Mouse (Mus musculus) layer of hippocampus, postnatal 25 days (tissue): Measurements from ENCODE around the gene Kdm5b. TPM values are rescaled to one million over a fixed set of nuclear protein-coding genes. Genes with fewer than 3 reads are reported as not detected.
"Not testable (repeated sequence)": the region's sequence is repeated elsewhere in the genome, so short reads cannot be mapped to it uniquely, and the experiment has no call there.

ENCODE experiments used
- DNase-seq, 2 experiments: peaks; one replicate each; pipeline ENCODE4 v3.0.0; 2022; ENCODE audit warnings: mixed read lengths in 2 of 2, low spot score in 1 of 2; ENCODE audit errors: extremely low spot score in 1 of 2
- total RNA-seq, 2 experiments: library from RNA; stranded (reverse); gene quantifications; 2 replicates each; pipeline ENCODE4 v1.2.3; 2021

Gene Kdm5b
- total RNA-seq = 10 to 100 TPM; 71.1 to 75.3 TPM

DNA sequence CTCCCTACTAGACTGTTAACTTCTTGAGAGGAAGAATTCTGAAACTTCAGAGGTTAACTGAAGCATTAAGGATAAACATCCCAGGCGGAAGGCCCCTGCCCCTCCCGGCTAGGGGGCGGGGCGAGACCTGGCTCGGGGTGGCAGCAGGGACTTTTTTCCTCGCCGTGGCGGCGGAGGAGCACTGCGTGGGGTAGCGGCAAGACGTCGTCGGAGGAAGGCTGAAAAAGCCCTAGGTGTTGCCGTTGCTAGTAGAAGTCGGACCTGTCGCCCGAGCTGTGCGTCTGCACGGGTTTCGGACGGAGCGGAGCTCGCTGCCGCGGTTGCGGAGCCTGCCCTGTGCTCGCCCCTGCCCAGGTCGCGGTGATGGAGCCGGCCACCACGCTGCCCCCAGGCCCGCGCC, at the start of gene Kdm5b:
TSS of gene Kdm5b (plus strand) at position 196 of the 400 bp plus-strand sequence.
- peak; percentile 89 for DNase-seq

DNA sequence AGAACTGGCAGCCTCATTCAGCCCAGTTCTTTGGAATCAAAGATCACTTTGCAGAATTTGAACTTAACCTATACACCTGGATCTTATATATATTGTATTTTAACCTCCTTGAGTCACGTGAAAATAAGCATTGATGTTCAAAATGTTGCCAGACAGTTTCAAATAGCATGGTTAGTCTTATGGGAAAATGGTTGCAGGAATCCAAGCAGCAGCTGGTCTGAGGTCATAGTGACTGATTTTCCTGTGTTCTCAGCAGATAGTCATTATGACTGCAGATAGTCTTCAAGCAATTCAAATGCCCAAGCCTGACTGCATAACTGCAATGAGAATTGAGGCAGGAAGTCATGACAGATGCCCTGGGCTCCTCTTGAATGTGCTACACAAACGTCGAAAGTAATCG, 47.8 kb upstream of the Kdm5b start:
- DNase-seq = no peak

DNA sequence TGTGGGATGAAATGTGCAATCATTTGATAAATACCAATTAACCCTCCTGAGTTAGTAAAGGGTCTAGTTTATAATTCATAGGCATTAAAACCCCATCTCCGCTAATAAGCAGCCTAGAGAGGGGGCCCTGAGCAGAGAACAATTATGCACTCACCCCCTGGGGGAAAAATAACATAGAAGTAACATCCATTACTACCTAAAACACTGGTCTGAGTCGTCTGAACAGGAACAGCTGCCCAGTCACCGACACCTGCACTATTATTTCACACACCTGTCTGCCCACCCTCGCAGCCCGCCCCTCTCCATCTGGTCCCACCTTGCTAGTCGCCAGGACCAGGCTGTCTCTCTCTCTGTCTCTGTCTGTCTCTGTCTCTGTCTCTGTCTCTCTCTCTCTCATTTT, 47.4 kb upstream of the Kdm5b start:
- no peak for DNase-seq

DNA sequence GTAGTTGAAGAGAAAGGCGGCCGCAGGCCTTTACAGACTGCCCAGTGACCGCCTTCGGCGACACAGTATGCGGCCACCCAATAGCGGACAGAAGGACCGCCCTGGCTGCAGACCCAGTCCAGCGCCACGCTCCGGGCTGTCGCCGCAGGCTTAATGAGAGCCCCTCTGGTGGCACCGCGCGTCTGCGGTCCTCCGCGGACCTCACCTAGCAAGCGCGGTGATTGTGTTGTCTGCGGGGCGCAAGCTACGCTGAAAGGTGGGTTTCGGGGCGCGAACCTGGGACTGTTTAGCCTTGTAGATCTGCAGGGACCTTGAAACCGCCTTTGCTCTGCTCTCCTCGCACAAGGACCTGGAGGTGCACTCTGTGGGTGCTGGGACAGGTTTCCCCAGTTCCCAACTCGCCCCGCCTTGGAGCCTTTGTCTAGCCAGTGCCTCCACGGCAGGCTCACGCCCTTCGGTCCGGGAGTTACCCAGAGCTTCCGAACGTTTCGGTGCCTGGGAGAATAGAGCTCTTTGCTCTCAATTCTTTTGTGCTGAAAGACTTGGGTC, 46.6 kb upstream of the Kdm5b start:
- no peak for DNase-seq

DNA sequence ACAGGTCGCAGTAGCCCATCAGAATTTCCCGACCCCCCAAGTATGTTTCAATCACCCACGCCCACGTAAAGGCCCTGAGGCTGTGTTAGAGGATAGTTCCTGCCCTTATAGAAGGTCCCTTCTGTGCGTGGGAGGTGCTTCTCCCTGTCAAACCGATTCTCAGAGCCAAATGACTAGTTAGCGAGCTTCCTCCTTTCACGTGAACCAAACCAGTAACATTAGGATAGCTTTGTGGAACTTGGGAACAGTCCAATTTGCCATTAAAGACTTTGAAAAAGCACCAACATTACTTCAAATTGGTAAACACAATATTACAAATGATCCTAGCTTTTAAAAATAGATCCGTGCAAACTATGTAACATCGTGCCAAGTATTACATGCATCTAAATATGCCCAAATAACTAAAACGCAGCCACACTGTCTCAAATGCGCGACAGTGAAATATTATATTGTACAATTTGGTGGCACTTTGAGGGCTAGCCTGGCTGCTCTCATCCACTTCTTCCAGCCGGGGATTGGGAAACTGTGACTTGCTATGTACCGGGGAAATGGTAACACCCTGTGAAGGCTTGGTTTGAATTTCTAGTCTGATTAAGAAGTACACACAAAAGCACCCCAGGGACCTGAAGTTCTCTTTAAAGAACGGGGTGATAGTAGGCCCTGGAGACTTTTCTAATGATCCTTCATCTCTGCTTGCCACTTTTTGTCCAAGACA, 45.9 kb upstream of the Kdm5b start:
- no peak for DNase-seq

DNA sequence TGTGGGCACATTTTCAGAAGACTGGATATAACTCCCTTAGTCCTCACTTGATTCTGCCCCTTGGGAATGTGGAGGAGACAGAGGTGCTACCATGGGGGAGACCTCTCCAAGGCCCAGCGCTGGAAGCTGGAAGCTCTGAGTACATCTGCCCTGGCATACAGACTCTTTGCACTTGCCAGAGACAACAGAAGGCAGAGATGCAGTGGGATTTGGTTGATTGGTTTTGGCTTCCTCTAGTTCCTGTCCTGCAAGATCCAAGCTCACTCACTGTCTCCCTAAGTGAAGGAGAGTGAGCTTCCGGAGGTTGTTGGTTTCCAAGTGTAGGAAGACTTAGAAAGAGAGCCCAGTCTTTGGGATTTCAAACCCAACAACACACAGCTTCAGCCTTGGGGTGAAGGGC, 44.1 kb upstream of the Kdm5b start:
- DNase-seq = no peak

DNA sequence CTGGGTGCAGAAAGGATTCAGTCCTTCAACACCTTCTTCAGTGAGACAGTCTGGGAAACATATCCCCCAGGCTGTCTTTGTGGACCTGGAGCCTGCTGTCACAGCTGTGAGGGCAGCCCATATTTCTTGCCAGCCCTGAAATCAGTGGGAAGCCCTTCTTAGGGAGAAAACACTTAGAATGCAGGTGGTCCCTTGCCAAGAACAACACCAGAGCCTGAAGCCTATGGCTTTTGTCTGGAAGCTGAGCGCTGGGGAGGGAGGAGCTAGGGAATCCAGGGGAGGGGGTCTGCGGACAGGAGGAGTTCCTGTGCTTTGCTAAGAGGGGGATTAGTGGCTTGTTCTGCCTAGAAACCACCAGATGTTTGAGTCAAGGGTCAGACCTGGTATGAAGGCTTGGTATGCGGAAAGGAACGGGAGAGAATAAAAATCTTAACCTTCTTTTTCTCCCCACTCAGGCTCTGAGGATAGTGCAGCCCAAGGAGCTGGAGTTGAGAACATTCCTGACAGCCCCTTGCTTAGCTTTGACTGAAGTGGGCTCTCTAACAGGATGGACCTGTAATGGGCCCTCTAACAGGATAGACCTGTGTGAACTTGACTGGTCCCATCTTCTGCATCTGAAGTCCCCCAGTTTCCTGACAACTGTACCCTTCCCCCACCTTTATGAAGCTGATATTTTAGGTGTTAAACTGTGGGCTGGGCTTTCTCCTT, 43.3 kb upstream of the Kdm5b start:
- DNase-seq = no peak

DNA sequence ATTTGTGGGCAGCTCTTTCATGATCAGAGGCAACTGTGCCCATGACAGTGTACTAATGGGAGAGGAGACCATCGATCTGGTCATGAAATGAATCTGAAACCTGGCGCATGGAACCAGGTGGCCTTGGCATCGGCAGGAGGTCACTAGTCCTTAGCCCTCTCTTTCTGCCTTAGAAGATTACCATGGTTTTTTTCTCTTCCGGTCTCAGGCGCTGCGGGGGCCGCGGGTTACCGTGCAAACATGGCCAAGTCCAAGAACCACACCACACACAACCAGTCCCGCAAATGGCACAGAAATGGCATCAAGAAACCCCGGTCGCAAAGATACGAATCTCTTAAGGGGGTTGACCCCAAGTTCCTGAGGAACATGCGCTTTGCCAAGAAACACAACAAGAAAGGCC, 42.1 kb upstream of the Kdm5b start:
- DNase-seq = not testable (repeated sequence)

DNA sequence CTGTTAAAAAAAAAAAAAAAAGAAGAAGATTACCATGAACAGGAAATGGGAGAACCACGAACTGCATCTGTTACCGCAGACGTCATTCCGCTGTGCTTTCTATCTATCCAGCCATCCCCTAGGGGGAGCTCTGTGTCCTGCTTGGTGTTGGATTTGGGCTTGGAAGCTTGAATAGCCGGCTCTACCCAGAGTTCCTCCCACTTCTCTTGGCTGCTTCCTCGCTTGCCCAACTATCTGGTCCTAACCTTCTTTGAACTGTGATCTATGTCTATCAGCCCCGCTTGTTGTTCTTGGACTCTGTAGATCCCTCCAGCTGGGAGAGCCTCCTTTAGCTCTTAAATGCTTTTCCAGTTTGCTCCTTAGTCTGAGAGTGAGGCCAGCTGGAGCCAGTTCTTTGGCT, 41.3 kb upstream of the Kdm5b start:
- peak; percentile 53 to 83 for DNase-seq

DNA sequence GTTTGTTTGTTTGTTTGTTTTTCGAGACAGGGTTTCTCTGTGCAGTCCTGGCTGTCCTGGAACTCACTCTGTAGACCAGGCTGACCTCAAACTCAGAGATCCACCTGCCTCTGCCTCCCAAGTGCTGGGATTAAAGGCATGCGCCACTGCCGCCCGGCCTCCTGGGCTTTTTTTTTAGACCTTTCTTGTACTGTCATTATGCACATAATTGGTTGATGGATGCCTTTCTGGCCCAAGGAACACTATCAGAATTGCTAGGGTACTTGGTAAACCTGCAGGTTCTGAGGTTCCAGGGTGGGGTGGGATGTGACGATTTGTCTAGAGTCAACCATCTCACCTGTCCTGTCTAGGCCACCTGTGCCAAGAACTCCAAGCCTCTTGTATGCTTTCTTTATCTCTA, 40.8 kb upstream of the Kdm5b start:
- not testable (repeated sequence) for DNase-seq

DNA sequence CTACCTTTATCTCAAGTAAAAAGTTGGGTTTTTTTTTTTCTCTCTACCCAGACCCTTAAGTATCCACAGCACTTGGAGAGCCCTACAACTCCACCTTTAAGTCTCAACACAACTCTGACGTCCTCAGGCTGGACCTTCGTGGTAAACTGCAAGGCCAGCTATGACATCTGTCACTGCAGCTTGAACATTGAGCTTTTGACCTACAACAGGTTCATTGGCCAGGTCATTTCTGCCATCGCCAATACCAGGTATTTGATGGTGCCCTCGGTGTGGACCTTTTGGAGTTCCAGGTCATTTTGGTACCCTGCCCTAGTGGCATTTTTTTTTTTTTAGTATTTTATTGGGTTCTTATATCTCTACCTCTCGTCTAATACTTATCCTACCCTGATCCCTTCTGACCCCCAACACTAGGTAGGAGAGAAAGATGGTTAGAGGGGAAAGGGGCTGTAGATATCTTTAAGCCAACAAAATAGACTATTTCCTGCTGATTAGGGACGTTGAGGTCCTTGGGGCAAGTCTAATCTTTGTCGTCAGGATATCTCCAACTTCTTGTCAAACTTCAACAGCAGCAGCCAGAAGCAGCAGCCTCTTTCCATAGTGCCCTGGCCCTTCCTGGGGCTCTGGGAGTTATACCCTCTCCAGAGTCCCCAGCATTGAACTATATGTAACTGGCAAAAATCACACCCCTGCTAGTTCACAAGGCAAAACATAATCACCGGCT, 39.8 kb upstream of the Kdm5b start:
- no peak for DNase-seq

DNA sequence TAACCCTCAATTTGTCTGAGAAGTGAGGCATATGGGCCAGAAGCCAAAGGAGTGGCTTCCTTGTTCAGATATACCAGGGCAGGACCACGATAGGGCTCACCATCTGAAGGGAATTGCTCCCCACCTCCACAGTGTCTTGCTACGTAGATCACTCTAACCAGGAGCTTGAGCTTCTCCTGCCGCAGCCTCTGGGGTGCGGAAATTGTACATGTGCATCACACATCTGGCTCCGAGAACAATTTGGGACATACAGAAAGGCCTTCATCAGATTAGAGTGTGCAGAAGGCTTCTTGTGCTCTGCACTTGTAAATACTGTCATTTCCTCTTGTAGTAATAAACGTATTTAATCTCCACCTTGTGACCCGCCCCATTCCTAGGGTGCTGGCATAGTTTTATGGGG, 38.8 kb upstream of the Kdm5b start:
- DNase-seq = no peak

DNA sequence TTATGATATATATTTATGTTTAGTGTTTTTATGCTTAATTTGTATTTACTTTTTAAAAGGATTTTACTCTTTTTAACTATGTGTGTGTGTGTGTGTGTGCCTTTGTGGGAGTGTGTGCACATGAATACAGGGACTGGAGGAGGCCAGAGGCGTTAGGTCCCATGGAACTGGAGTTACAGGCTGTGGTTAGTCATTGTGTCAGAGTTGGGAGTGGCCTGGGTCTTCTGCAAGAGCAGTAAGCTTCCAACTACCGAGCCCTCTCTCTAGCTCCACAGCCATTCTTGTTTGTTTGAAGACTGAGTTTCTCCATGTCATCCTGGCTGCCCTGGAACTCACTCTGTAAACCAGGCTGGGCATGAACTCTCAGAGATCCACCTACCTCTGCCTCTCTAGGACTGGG, 37.6 kb upstream of the Kdm5b start:
- no peak for DNase-seq

DNA sequence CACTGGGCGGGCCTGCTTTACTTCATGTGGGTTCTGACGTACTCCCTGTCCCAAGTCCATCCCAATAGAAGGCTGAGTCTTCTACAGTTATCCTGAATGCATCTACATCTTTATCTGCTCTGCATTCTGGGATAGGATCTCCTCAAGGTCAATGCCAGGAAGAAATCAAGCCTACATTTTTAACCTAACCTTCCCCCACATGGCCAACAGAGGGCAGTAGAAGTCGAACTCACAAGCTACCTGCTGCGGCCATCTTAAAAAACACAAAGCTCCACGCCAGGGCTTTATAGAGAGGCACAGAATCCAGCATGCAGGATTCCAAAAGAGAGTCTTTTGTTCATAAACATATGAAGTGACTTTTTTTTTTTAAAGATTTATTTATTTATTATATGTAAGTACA, 35.5 kb upstream of the Kdm5b start:
- DNase-seq = no peak

DNA sequence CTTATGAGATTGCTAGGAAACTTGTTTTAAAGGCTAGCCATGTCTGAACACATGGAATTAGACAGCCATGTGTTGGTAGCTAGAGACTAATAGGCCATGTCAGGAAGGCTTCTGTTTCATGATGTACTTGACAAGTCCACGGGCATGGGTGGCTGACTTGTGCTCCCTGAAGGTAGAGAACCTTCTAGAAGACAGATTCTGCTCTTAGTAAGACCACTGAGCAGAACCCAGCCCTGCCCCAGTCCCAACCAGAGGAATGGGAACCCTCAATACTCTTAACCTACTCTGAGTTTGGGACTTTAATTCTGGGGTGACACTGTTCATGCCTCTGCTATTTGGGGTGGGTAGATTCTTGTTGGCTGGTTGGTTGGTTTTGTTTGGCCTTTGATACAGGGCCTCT, 35.0 kb upstream of the Kdm5b start:
- no peak for DNase-seq

DNA sequence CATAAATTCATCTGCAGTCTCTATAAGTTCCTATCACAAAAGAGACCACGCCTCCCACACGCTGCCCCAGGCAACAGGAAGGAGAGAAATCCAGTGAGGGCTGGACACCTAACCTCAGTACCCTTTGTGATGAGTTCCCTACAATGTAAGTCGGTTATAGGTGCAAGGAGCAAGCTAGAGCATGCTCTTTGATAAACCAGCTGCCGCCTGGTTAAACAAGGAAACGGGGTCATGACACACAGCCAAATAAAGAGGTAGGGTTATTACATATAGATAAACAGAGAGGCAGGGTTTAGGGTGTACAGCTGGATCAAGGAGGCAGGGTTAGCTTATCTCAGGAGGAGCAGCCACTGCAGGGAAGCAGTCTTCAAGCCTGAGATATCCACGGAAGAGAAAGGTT, 33.2 kb upstream of the Kdm5b start:
- no peak for DNase-seq

DNA sequence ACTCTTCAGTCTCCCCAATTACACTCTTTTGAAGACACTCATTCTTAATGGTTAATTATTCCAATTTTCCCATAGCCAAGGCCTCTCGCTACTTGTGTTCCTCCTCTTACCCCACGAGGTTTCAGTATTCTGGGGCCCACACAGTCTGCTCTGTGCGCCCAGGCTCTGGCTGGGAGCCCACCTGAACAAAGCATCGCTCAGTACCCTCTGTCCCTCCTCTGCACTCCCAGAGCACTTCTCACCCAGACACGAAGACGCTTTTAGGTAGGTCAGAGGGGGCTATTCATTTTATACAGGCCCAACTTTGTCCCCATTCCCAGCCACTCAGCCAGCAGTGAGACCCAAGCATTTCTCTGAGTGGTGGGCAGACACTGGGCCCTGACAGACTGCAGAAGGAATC, 29.4 kb upstream of the Kdm5b start:
- peak in 1 of 2 experiments; percentile 16 for DNase-seq

DNA sequence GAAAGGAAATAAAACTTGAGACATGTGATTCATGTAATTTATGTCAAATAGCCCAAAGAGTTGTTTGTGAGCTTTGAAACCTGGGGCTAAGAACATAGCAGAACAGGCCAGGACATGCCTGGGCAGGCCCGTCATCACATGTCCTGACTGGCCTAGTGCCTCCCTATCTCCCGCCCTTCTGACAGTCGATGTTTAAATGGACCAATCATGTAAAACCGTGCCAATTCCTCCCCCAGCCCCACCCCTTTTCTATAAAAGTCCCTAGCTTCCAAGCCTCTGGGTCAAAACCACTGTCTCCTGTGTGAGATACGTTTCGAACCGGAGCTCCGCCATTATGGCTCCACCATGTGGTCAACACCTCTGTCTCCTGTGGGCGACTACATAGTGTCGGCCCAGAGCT, 26.3 kb upstream of the Kdm5b start:
- DNase-seq = not testable (repeated sequence)

DNA sequence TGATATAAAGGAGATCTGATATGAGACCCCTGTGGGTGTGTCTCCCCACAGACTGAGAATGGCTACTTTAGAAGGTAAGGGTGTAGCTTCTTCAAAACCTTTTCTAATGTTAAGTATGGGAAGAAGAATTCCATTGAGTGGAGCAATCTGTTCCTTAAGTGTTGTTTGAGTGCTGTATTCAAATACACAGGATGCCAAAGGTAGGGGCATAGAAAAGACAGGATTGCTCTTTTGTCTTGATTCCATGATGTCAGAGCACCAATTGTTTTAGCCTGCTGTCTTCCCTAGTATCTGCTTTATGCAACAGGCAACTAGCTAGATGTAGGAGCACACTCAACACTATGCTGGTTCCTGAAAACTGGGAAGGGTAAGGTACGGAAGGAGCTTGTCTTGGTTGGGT, 24.9 kb upstream of the Kdm5b start:
- DNase-seq = no peak

DNA sequence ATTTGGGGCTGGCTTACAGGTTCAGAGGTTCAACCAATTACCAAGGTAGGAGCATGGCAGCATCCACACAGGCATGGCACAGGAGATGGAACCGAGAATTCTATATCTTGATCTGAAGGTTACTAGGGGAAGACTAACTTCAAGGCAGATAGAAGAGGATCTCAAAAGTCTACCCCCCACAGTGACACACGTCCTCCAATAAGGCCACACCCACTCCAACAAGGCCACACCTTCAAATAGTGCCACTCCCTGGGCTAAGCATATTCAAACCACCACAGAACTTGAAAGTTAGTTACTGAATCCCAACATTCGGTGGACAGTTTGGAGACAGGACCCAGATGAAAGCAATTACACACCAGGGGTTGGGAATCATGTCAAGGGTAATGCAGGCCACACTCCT, 24.5 kb upstream of the Kdm5b start:
- DNase-seq = no peak

DNA sequence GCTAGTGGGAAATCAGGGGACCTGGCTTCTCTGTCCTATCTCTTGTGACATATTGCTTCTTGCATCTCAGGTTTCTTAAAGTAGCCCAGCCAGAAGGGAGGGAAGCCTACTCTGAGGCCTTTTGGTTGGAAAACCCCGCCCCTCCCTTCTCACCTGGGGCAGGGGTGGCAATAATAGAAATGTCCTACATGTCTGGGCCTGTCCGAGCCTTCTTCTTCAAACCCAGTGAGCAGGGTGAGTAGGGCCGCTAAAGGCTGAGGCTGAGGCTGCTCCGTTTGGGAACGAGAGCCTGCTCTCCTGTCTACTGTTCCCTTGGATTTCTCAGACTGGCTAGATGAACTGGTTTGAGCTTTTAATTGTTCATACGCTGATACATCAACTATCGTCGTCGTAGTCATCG, 19.4 kb upstream of the Kdm5b start:
- no peak for DNase-seq
